Mouse (Mus musculus) right cerebral cortex, postnatal 25 days (tissue): ENCODE measurements around the gene Rgl1.

Experiments
- DNase-seq: peaks from one replicate; pipeline ENCODE4 v3.0.0; 2022

Rgl1 gene

GRCm38 (mm10) chr1:152612535-152613157 lies 153.5 kb downstream of the Rgl1 start:
- DNase-seq: no peak

GRCm38 (mm10) chr1:152609547-152609946 lies 156.6 kb downstream of the Rgl1 start:
- no peak for DNase-seq

GRCm38 (mm10) chr1:152609006-152609405 lies 157.1 kb downstream of the Rgl1 start:
- no peak for DNase-seq

- no peak for DNase-seq
Measured at GRCm38 (mm10) chr1:152607765-152608164, 158.4 kb downstream of the Rgl1 start.

- DNase-seq: no peak
Measured at GRCm38 (mm10) chr1:152606727-152607126, 159.4 kb downstream of the Rgl1 start.

GRCm38 (mm10) chr1:152605895-152606625 lies 160.1 kb downstream of the Rgl1 start:
- no peak for DNase-seq

- no peak for DNase-seq
Measured at GRCm38 (mm10) chr1:152604147-152604546, 162.0 kb downstream of the Rgl1 start.

- DNase-seq: no peak
Measured at GRCm38 (mm10) chr1:152603628-152604027, 162.5 kb downstream of the Rgl1 start.

- no peak for DNase-seq
Measured at GRCm38 (mm10) chr1:152600494-152600893, 165.7 kb downstream of the Rgl1 start.

GRCm38 (mm10) chr1:152599347-152599746 lies 166.8 kb downstream of the Rgl1 start:
- no peak for DNase-seq

- DNase-seq: no peak
Measured at GRCm38 (mm10) chr1:152594690-152595089, 171.5 kb downstream of the Rgl1 start.

GRCm38 (mm10) chr1:152593831-152594549 lies 172.2 kb downstream of the Rgl1 start:
- DNase-seq: peak; percentile 51

GRCm38 (mm10) chr1:152593382-152593781 lies 172.8 kb downstream of the Rgl1 start:
- DNase-seq: no peak

- no peak for DNase-seq
Measured at GRCm38 (mm10) chr1:152592609-152593008, 173.5 kb downstream of the Rgl1 start.

GRCm38 (mm10) chr1:152591746-152592498 lies 174.2 kb downstream of the Rgl1 start:
- no peak for DNase-seq

- DNase-seq: no peak
Measured at GRCm38 (mm10) chr1:152590321-152590720, 175.8 kb downstream of the Rgl1 start.

- DNase-seq: no peak
Measured at GRCm38 (mm10) chr1:152589331-152589935, 176.7 kb downstream of the Rgl1 start.

- DNase-seq: no peak
Measured at GRCm38 (mm10) chr1:152587431-152587830, 178.7 kb downstream of the Rgl1 start.

- DNase-seq: no peak
Measured at GRCm38 (mm10) chr1:152585385-152585984, 180.7 kb downstream of the Rgl1 start.

- no peak for DNase-seq
Measured at GRCm38 (mm10) chr1:152584933-152585332, 181.2 kb downstream of the Rgl1 start.

- DNase-seq: no peak
Measured at GRCm38 (mm10) chr1:152581127-152581905, 184.8 kb downstream of the Rgl1 start.
